Mouse (Mus musculus): Measurements from ENCODE around the gene Ufc1.
"Not testable (repeated sequence)": the region's sequence is repeated elsewhere in the genome, so short reads cannot be mapped to it uniquely, and the experiment has no call there.

Ufc1 gene

DNA sequence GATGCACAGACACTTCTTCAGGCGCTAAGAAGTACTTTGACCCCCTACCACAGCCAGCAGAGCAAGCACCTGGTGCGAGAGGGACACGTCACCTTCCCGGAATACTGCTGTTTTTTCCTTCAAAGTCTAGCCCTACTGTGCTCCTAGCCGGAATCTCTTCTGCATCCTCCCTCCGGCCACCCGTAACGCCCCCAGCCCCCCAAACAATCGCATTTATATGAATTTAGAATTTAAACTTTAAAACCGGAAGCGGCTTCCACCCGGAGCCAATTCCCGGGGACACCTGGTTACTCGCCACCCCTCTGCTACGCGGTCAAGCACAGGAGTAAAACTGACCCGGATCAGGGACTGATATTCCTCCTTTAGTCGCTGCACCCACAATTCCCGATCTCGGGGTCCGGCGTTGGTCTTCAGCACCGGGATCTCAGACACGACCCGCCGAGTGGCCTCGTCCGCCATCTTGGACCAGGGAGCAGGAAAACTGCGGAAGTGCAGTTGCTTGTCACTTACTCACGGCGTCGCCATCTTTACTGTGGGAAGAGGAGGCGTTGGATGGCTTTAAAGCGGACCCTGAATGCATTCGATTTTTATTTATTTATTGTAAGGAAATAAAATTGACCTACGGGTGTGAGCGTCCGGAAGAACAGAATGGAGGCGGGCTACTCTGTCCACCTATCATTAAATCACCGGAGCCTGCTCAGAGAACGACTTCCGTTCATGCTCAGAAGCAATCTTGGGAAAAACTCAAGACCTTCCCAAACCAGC, at the start of gene Ufc1:
Gene Ufc1 (minus strand): TSS at position 727 of the 765 bp plus-strand sequence.
- peak; percentile 88 for DNase-seq (ENCODE audit: low read depth, low spot score)

DNA sequence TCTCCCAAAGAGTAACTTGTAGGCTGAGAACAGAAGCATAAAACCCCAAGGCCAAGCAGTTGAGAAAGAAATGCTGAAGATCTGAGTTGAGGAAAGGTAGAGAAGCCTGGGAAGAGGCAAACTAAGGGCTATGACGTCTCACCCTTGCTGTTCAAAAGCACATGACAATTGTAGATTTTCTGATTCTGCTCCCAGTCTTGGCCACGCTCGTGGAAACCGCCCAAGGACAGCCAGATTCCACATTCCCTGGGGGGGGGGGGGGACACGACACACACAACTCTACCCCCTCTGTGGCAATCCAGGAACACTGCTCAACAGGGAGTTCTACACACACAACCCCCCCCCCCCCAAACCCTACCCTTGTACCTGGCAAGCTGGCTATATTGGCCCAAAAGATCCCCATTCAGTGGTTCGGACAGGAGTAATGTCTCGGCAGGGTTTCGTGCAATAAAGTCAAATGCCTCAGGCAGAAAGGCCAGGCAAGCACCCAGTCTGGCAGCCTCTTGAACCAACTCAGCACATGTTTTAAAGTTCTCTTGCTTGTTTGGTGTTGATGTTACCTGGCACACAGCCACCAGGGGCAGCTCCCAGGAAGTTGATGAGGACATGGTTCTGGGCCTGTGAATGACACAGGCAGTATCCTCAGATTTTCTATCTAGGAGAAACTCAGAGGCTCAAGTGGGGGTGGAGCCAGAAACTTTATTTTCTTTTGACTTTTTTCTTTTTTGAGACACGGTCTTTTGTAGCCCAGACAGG, 49.3 kb upstream of the Ufc1 start:
- peak; percentile 67 for DNase-seq (ENCODE audit: low read depth, low spot score)

DNA sequence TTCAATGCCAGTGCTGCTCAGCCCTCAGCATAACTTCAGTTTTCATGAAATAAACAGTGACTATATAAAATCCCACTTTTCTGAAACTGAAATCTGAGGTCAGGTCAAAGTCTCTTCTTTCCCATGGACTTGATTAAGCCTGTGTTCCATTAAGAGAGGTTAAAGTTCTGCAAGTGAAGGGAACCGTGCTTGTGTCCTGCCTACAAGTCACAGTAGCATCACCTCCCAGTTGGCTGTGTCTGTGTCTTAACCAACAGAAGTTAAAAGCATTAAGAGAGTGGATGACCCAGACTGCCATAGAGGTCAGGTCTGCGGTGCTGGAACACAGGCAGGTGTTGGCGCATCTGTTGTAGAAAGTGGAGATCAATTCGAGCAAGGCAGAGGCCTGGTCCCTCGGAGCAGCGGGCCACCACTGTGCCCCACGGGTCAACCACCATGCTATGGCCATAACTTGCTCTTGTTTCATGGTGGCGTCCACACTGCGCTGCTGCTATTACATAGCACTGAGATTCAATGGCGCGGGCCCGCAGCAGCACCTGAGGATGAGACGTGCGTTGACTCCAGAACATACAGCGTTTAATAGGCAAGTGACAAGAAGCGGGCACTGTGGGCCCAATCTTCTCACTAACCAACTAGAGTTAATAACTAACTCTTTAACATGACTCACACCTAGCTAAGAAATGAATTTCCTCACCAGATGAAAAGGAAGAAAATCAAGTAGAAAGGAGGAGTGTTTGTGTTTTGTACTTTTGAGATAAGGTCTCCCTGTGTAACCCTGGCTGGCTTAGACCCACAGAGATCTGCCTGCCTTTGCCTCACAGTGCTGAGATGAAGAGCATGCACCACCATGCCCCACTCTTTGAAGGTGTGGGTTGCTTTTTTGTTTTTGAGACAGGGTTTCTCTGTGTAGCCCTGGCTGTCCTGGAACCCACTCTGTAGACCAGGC, 47.7 kb upstream of the Ufc1 start:
- no peak for DNase-seq (ENCODE audit: low read depth, low spot score)

DNA sequence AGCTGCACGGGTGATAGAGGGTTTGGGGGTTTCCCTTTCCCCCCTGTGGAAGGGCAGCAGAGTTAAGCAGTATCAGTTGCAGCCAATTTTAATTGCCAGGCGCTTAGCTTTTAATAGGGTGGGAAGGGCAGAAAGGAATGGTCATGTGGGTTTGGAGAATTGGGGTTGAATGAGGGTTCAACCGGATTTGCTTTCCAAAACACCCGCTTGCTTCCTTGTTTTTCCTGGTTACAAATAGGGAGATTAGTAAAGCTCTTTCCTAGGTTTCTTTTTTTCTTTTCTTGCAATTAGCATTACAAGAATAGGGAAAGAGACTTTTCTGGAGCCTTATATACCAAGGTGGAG, 35.4 kb upstream of the Ufc1 start:
- DNase-seq (ENCODE audit: low read depth, low spot score) = no peak

DNA sequence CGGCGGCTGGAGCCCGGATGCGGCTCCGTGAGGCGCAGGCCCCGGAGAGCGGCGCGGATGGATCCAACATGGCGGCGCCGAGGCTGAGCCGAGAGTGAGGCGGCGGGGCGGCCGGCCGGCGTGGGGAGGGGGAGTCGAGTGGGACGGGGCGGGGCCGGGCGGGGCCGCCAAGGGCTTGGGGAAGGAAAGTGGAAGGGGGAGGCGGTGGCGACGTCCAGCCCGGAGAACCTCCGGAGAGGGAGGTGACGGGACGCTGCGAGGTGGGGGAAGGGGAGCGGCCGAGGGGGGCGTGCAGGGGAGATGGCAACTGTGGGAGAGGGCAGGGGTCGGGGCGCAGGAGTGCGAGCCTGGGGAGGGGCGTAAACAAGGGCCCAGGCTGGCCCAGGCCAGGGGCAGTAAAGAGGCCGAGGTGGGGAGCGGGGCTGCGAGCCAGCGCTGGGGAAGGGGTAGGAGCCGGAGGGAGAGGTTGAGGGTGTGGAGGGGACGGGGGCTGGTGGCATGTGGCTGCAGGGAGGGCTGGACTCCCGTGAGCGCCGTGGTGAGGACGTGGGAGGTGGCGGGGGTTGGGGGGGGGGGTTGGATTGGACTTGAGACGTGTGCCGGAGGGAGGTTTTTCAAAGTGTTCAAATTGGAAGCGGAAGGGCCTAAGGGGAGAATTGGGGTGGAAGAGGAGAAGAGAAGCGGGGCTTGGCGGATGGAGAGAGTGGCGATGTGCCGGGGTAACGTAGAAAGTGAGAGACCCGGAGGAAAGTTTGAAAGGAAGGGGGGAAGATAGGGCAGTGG, 34.8 kb upstream of the Ufc1 start:
- DNase-seq (ENCODE audit: low read depth, low spot score) = peak; percentile 96

DNA sequence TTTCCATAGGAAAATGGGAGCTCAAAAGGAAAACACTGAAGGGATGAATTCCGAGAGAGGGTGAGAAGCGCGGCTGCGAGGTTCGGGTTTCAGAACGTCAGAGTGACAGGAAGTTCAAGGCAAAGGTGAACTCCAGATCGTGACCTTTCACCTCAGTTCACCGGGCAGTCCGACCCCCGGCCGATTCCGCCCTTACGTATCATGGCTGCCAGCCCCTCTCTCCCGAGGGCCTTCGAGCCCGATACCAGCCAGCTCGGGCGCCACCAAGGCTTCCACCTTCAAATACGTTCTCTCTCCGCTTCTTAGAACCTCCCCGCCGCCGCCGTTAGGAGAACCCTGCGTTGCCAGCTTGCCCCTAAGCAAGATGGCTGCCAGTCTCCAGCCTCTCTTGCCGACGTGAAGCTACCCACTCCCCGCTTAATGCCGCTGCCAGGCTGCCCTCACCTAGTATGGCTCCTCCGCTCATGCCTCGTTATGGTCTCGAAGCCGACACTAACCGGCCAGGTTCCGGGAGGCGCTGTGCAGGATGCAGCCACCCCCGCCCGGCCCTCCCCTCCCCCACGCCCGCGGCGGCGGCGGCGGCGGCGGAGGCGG, 34.1 kb upstream of the Ufc1 start, which contains the start of gene Dedd:
Gene Dedd (plus strand): TSS at position 307 of the 594 bp plus-strand sequence.
- peak; percentile 94 for DNase-seq (ENCODE audit: low read depth, low spot score)

DNA sequence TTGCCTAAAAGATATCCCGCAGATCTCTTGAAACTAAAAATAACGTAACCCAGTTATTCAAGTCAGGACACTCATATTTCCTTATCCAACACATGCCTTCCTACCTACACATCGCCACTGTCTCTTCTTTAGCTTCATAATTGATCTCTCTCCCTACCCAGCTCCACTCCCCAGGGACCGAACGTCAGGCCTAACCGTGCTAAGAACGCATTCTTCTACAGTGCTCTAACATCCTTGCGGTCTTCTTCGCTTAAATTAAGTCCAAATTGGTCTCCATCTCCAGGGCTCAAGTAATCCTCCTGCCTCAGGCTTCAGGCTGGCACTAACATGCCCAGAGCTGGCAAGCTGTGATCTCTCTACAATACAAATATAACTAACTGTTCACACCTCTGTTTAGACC, 33.4 kb upstream of the Ufc1 start:
- no peak for DNase-seq (ENCODE audit: low read depth, low spot score)

DNA sequence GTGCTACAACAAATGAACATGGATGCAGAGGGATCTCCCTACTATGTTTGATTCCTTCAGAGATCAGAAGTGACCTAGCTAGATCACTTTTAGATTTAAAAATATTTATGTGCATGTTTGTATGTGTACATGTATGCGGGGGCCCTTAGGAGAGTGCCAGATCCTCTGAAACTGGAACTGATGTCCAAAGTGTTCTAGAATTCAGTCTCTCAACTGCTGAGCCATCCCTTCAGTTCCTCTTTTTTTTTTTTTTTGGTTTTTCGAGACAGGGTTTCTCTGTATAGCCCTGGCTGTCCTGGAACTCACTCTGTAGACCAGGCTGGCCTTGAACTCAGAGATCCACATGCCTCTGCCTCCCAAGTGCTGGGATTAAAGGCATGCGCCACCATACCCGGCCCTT, 31.8 kb upstream of the Ufc1 start:
- not testable (repeated sequence) for DNase-seq (ENCODE audit: low read depth, low spot score)

DNA sequence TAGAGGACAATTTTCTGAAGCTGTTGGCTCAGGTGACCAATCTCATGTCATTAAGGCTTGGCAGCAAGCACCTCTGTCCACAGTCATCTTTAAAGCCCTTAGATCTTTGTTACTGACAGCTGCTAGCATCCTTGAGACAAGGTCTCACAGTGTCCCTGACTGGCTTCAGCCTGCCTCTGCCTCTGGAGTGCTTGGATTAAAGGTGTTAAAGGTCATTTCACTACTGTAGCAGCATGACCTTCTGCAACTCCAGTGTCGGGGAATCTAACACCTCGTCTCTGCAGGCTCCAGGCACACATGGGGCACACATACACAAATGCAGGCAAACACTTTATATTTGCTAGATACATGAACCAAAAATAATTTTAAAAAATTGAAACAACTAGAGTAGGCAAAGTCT, 30.7 kb upstream of the Ufc1 start:
- DNase-seq (ENCODE audit: low read depth, low spot score) = peak; percentile 48

DNA sequence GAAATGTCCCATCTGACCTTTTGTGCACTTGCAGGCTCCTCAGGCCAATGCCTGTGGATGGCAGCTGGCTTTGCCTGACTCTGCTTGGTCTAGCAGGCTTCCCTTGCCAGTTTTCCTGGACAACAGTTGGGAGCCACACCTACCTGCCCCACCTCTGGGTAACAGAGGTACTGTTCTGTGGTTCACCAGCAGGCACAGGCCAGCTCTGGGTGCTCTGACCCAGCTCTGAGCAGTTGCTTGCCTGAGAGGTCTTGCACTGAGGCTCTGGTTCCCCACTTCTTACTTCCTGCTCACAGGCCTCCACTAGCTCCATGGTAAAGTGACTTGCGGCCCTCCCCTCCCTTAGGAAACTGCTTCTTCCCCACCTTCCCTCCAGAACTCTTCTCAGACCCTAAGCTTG, 27.2 kb upstream of the Ufc1 start:
- peak; percentile 63 for DNase-seq (ENCODE audit: low read depth, low spot score)

DNA sequence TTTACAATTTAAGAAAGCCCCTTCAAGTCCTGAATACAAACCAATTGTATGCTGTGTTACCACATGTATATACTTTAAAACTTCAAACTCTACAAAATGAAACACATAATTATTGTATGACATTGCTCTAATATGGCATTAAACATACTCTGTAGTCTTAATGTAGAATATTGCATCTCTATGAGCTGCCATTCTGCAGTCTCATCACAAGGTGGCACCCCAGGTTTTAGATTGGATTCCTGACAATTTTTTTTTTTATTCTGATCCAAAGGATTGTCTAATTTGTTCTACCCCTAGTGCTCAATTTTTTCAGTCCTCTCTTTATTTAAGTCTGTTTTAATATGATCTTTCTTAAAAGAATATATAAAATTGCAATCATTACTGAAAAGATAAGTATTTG, 26.6 kb upstream of the Ufc1 start:
- DNase-seq (ENCODE audit: low read depth, low spot score) = peak; percentile 41

DNA sequence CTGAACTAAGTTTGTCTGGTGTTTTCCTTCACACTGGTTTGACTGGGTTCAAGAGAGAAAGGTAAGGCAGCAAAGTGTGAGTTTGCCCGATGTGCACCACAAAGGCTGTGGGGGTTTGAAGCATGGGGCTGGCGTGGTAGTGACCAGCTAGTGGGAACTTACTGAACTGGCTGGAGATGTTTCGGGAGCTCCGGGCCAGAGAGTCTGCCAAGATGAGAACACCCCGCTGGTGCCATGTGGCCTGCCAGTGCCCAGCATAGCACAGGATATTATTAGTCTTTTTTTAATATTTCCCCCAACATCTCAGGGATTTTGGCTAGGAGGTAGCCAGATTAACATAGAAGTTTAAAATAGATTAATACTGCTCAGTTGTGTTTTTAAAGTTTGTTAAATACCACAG, 25.3 kb upstream of the Ufc1 start:
- DNase-seq (ENCODE audit: low read depth, low spot score) = no peak

DNA sequence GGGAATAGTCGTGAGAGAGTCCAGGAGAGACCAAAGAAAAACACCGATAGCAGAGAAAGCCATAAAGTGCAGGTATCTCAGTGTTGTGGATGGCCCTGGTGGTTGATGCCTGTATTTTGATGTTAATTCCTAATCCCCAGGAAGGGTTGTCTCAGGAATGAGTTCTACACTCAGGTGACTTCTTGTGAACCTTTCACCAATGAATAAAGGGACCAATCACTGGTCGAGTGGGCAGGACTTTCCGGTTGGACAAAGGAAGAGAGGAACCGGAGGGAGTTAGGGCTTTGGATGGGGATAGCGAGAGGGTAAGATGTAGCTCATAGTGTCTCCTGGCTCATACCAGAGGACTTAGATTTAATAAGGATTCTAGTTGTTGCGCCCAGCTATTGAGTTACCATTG, 24.9 kb upstream of the Ufc1 start:
- DNase-seq (ENCODE audit: low read depth, low spot score) = peak; percentile 92

DNA sequence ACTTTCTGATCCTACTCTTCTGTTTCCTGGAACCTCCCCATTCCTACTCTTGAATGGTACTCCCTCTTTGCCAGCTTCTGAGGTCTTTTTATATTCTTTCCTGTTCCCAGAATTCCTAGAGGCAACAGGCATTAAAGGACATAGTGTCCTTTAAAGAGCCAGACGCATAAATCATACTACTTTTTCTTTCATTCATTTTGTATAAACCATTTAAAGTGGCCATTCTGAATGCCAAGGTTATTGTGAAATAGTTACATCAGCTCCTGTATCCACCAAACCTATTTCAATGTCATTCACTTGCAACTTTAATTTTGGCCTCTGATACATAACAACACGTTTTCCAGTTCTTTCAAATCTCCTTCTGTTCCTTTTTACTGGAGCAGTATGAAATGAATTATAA, 14.5 kb upstream of the Ufc1 start:
- no peak for DNase-seq (ENCODE audit: low read depth, low spot score)

DNA sequence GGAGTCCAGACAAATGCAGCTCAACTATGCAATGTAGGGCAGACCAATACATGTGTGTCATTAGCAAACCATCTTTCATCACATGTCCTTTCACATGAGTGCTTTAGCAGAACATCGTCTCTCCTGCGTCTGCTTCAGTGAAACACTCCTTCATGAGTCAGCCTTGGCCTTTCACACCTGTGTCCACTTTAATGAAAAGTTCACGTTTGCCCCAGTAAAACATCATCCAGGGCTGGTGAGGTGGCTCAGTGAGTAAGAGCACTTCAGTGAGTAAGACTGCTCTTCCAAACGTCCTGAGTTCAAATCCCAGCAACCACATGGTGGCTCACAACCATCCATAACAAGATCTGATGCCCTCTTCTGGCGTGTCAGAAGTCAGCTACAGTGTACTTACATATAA, 11.3 kb upstream of the Ufc1 start:
- DNase-seq (ENCODE audit: low read depth, low spot score) = not testable (repeated sequence)

DNA sequence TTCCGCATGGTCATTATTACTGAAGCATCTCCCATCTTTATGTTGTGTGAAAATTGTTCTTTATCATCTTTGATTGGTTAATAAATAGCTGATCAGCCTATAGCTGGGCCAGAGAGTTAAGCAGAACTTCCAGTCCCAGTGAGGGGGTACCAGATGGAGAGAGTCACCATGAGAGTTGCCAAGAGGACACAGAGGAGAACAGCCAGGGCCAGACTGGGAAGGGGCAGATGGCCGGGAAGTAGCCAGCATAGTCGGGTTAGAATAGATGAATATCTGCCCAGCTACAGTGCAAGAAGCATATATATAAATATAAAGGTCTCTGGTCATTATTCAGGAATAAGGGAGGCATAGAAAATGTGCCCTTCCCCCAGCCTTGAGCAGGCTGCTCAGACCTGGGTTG, 3.4 kb upstream of the Ufc1 start:
- no peak for DNase-seq (ENCODE audit: low read depth, low spot score)

DNA sequence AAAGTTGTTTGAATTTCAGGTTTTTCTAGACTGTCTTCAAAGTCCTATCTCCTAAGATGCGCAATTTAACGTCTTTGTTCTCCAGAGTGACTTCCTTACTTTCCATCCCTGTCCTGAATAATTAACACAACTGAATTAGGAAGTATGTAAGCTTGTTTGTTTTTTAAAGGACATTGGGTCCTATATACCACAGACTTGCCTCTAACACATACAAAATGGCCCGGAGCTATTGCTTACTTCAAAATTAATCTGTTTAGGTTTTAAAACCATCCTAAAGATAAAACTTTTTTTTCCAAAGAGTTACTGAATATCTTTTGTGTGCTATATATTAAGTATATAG, 209 bp upstream of the Ufc1 start:
- no peak for DNase-seq (ENCODE audit: low read depth, low spot score)

DNA sequence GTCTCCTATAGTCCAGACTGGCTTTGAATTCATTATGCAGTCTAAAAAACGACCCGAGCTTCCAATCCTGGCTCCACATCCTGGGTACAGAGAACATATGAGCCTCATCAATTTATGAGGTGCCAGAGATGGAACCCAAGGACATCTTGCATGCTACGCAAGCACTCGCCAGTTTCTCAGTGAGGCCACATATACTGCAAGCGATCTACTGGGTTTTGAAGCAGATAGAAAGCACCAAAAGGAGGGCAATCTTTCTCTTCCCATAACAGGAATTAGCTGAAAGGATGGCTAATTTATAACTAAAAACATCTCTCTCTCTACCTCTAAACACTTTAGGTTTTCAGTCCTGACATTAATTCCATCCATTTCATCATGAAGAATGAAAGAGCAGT, 922 bp downstream of the Ufc1 start:
- no peak for DNase-seq (ENCODE audit: low read depth, low spot score)

DNA sequence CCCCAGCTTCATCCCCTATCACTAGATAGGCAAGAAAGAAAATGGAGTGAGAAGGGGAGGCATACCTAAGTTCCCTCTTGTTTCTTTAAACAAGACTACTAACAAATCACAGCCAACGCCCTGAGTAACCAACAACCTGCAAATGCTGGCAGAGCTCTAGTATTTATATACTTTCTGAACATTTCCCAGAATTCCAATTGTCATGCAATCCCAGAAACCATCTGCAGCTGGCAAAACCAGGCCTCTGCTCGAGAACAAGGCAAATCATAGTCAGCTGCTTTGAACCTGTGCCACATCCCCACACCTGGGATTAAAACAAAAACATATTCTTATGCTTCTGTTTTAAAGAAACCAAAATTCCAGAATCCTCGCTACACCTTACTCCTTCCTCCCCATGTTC, 1.5 kb downstream of the Ufc1 start:
- no peak for DNase-seq (ENCODE audit: low read depth, low spot score)

DNA sequence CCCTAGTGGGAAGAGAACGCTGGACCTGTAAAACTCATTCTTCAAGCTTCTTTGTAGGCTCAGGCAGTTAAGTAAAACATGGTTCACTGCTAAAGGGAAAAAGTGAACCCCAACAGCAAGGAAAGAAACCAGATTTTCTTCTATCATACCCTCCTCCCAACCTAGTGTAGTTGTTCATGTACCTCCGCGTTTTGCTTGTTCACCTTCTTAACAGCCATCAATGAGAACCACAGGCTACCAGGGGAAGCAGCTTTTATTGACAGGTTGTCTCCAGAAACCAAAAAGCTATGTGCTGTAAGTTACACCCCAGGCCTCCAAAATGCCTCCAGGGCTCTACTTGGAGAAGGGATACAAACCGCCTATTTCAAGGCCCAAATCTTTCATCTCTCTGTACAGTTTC, 6.5 kb downstream of the Ufc1 start:
- DNase-seq (ENCODE audit: low read depth, low spot score) = no peak

All from ZHBTc4 (cell line).